Mouse (Mus musculus) stomach, postnatal 0 days (tissue): ENCODE results near the gene Misp. TPM values are rescaled to one million over a fixed set of nuclear protein-coding genes. Genes with fewer than 3 reads are reported as not detected.

Experiments
- ATAC-seq: fragments of 200-750 bp; cut with Nextera tagmentation; 2 replicates; pipeline ENCODE4 v1.8.0; 2017; ENCODE audit not compliant: low FRiP score, low TSS enrichment
- DNase-seq: peaks from one replicate; pipeline ENCODE4 v3.0.0-alpha.2; 2016; ENCODE audit warnings: low spot score
- H3K27ac ChIP-seq: fragments of 300-500 bp; sonication (generic); replicated peaks from 2 replicates; pipeline ENCODE4 v1.5.1; 2014; ENCODE audit warnings: mild to moderate bottlenecking, control low read depth
- H3K27me3 ChIP-seq: fragments of 300-500 bp; sonication (generic); 2 replicates; pipeline ENCODE4 v1.6.1; 2014; ENCODE audit warnings: low read length; ENCODE audit not compliant: control insufficient read depth, insufficient read depth
- H3K36me3 ChIP-seq: fragments of 300-500 bp; sonication (generic); 2 replicates; pipeline ENCODE4 v1.6.1; 2014; ENCODE audit warnings: low read length, mixed read lengths; ENCODE audit not compliant: control insufficient read depth, insufficient read depth
- H3K4me1 ChIP-seq: fragments of 300-500 bp; sonication (generic); replicated peaks from 2 replicates; pipeline ENCODE4 v1.6.1; 2014; ENCODE audit warnings: antibody characterized with exemption; ENCODE audit not compliant: control insufficient read depth, insufficient read depth
- H3K4me2 ChIP-seq: fragments of 300-500 bp; sonication (generic); replicated peaks from 2 replicates; pipeline ENCODE4 v1.6.1; 2014; ENCODE audit warnings: low read depth, mild to moderate bottlenecking, control low read depth, moderate library complexity
- H3K4me3 ChIP-seq: fragments of 300-500 bp; sonication (generic); 2 replicates; pipeline ENCODE4 v1.5.1; 2014; ENCODE audit warnings: low read depth, low read length, control low read depth
- H3K9ac ChIP-seq: fragments of 300-500 bp; sonication (generic); 2 replicates; pipeline ENCODE4 v1.6.1; 2014; ENCODE audit warnings: mild to moderate bottlenecking, low read length, control low read depth, mixed read lengths
- H3K9me3 ChIP-seq: fragments of 300-500 bp; sonication (generic); 2 replicates; pipeline ENCODE4 v1.6.1; 2016; ENCODE audit warnings: low read length; ENCODE audit not compliant: control insufficient read depth
- CTCF ChIP-seq: IDR thresholded peaks from 2 replicates; pipeline ENCODE4 v1.5.1; 2016; ENCODE audit warnings: antibody characterized with exemption, low read depth, mild to moderate bottlenecking, moderate library complexity
- EP300 ChIP-seq: optimal IDR thresholded peaks from 2 replicates; pipeline ENCODE3; 2016; ENCODE audit warnings: antibody characterized with exemption
- WGBS: fragments of 180-500 bp; shearing (Covaris S2); extraction: QIAGEN DNeasy Blood & Tissue Kit; methylation state at CpG from one replicate; pipeline ENCODE4 v1.1.7; 2014; 5-methylcytosine and 5-hydroxymethylcytosine counted together
- polyA plus RNA-seq: library from polyadenylated mRNA; unstranded; fragments of >200 nt; fragmentation: Nextera tagmentation; extraction: Ambion mirVana; gene quantifications from 2 replicates; pipeline ENCODE4 v1.2.1, GENCODE M21; 2015

Misp gene
- polyA plus RNA-seq, 1 experiment from 2014 or later: 58.0 TPM

- peak; percentile 24 for DNase-seq
- Histone ChIP-seq H3K9ac (peak overlapping the region; percentile 99), H3K4me3 (peak overlapping the region; percentile 94), H3K27ac (peak overlapping the region; percentile 78), H3K36me3 (peaks cover 31% of the 10 kb centered on the region), H3K4me2 (peak overlapping the region; percentile 92), H3K4me1 (peaks cover 28% of the 10 kb centered on the region), H3K27me3 (no peaks in the 10 kb centered on the region), H3K9me3 (no peaks in the 10 kb centered on the region)
- no peak for TF ChIP-seq CTCF
- no peak for TF ChIP-seq EP300
- no peak for ATAC-seq
- WGBS: 14% methylated on average over 7 of the region's 7 CpGs
Observed at GRCm38 (mm10) chr10:79856704-79857451, 36.1 kb downstream of the Misp start.

GRCm38 (mm10) chr10:79857452-79857811, 36.6 kb downstream of the Misp start:
- H3K4me3 ChIP-seq: peak overlapping the region; percentile 94
- TF ChIP-seq CTCF: no peak
- no peak for TF ChIP-seq EP300
- DNase-seq (peak; percentile 87), ATAC-seq (no peak)
- H3K27me3 ChIP-seq: no peaks in the 10 kb centered on the region
- H3K4me1 ChIP-seq: peaks cover 23% of the 10 kb centered on the region
- peak overlapping the region; percentile 78 for H3K27ac ChIP-seq
- peaks cover 37% of the 10 kb centered on the region for H3K36me3 ChIP-seq
- H3K9me3 ChIP-seq: no peaks in the 10 kb centered on the region
- H3K4me2 ChIP-seq: peak overlapping the region; percentile 92
- H3K9ac ChIP-seq: peak overlapping the region; percentile 99; the same call in 1 of the 2 replicates
- 6% methylated on average over 4 of the region's 4 CpGs for WGBS

GRCm38 (mm10) chr10:79857894-79858293, 37.1 kb downstream of the Misp start:
- H3K27me3 ChIP-seq: no peaks in the 10 kb centered on the region
- H3K4me2 ChIP-seq: peak overlapping the region; percentile 92
- no peak for DNase-seq
- H3K9me3 ChIP-seq: no peaks in the 10 kb centered on the region
- peak overlapping the region; percentile 78 for H3K27ac ChIP-seq
- peak overlapping the region; percentile 94 for H3K4me3 ChIP-seq
- peak overlapping the region; percentile 23; the same call in 1 of the 2 replicates for H3K9ac ChIP-seq
- TF ChIP-seq EP300 (no peak), CTCF (no peak)
- peaks cover 41% of the 10 kb centered on the region for H3K36me3 ChIP-seq
- H3K4me1 ChIP-seq: peaks cover 19% of the 10 kb centered on the region
- 36% methylated on average over 2 of the region's 2 CpGs for WGBS
- no peak for ATAC-seq

- no peaks in the 10 kb centered on the region for H3K9me3 ChIP-seq
- peak overlapping the region; percentile 94; the same call in 1 of the 2 replicates for H3K4me3 ChIP-seq
- 28% methylated on average over 16 of the region's 17 CpGs for WGBS
- H3K4me2 ChIP-seq: peak overlapping the region; percentile 92
- no peak overlapping the region for H3K9ac ChIP-seq
- TF ChIP-seq EP300 (no peak), CTCF (no peak)
- DNase-seq (no peak), ATAC-seq (no peak)
- no peaks in the 10 kb centered on the region for H3K27me3 ChIP-seq
- H3K4me1 ChIP-seq: peaks cover 16% of the 10 kb centered on the region
- peaks cover 42% of the 10 kb centered on the region for H3K36me3 ChIP-seq
- H3K27ac ChIP-seq: peak overlapping the region; percentile 45; the same call in 1 of the 2 replicates
Observed at GRCm38 (mm10) chr10:79858416-79859074, 37.8 kb downstream of the Misp start.

- no peaks in the 10 kb centered on the region for H3K27me3 ChIP-seq
- TF ChIP-seq EP300 (no peak), CTCF (no peak)
- H3K36me3 ChIP-seq: peaks cover 42% of the 10 kb centered on the region
- ATAC-seq (no peak), DNase-seq (no peak)
- WGBS: 60% methylated on average over 11 of the region's 11 CpGs
- H3K27ac ChIP-seq: no peak overlapping the region
- no peak overlapping the region for H3K4me3 ChIP-seq
- no peak overlapping the region for H3K4me2 ChIP-seq
- no peak overlapping the region for H3K9ac ChIP-seq
- peaks cover 16% of the 10 kb centered on the region for H3K4me1 ChIP-seq
- no peaks in the 10 kb centered on the region for H3K9me3 ChIP-seq
Observed at GRCm38 (mm10) chr10:79859116-79859515, 38.3 kb downstream of the Misp start.
